Mouse (Mus musculus) layer of hippocampus, adult 18-20 months (tissue): Measurements from ENCODE around the gene Slc25a34. TPM values are rescaled to one million over a fixed set of nuclear protein-coding genes. Genes with fewer than 3 reads are reported as not detected.

Source experiments
- DNase-seq, 2 experiments: peaks; one replicate each; pipeline ENCODE4 v3.0.0; 2022; ENCODE audit warnings: low spot score in 2 of 2
- long read RNA-seq: library from polyadenylated mRNA; stranded (forward); transcript quantifications from one replicate; pipeline ENCODE4 v2.0.0, GENCODE M21; 2021
- total RNA-seq, 2 experiments: library from RNA; stranded (reverse); gene quantifications; 2 replicates each; pipeline ENCODE4 v1.2.3; 2021

Gene Slc25a34
- 1 to 10 TPM; 4.1 to 4.2 TPM for total RNA-seq
- long read RNA-seq, partial matches to known transcripts = 0 of 2 reads
- long read RNA-seq, other reads (novel, unspliced or antisense) = 1 of 2 reads

GRCm38 (mm10) chr4:141623666-141624065 is at the start of gene Slc25a34:
TSS of gene Slc25a34 (minus strand) at chr4:141623821.
- DNase-seq = no peak

- DNase-seq = no peak
Observed at GRCm38 (mm10) chr4:141672325-141672724, 48.7 kb upstream of the Slc25a34 start.

- DNase-seq = no peak
Observed at GRCm38 (mm10) chr4:141671389-141671788, 47.8 kb upstream of the Slc25a34 start.

- DNase-seq = no peak
Observed at GRCm38 (mm10) chr4:141669898-141670712, 46.5 kb upstream of the Slc25a34 start.

- DNase-seq = no peak
Observed at GRCm38 (mm10) chr4:141664799-141665198, 41.2 kb upstream of the Slc25a34 start, which contains the start of gene Plekhm2. TSS of gene Plekhm2 (minus strand) at chr4:141664899.

- peak; percentile 52 to 78 for DNase-seq
Observed at GRCm38 (mm10) chr4:141664011-141664745, 40.6 kb upstream of the Slc25a34 start.

- no peak for DNase-seq
Observed at GRCm38 (mm10) chr4:141663122-141663931, 39.7 kb upstream of the Slc25a34 start.

- no peak for DNase-seq
Observed at GRCm38 (mm10) chr4:141660884-141661283, 37.3 kb upstream of the Slc25a34 start.

- no peak for DNase-seq
Observed at GRCm38 (mm10) chr4:141659739-141660138, 36.1 kb upstream of the Slc25a34 start.

- no peak for DNase-seq
Observed at GRCm38 (mm10) chr4:141658846-141659484, 35.3 kb upstream of the Slc25a34 start.

- no peak for DNase-seq
Observed at GRCm38 (mm10) chr4:141656932-141657331, 33.3 kb upstream of the Slc25a34 start.

GRCm38 (mm10) chr4:141655908-141656608 is 32.4 kb upstream of the Slc25a34 start:
- DNase-seq = peak in 1 of 2 experiments; percentile 60

GRCm38 (mm10) chr4:141654509-141654908 is 30.9 kb upstream of the Slc25a34 start:
- DNase-seq = no peak

GRCm38 (mm10) chr4:141653813-141654212 is 30.2 kb upstream of the Slc25a34 start:
- DNase-seq = no peak

GRCm38 (mm10) chr4:141653044-141653443 is 29.4 kb upstream of the Slc25a34 start:
- DNase-seq = no peak

GRCm38 (mm10) chr4:141651944-141652343 is 28.3 kb upstream of the Slc25a34 start:
- no peak for DNase-seq

GRCm38 (mm10) chr4:141651286-141651685 is 27.7 kb upstream of the Slc25a34 start:
- no peak for DNase-seq

- no peak for DNase-seq
Observed at GRCm38 (mm10) chr4:141649244-141649643, 25.6 kb upstream of the Slc25a34 start.

GRCm38 (mm10) chr4:141648262-141648661 is 24.6 kb upstream of the Slc25a34 start:
- DNase-seq = no peak

GRCm38 (mm10) chr4:141647187-141647586 is 23.6 kb upstream of the Slc25a34 start:
- DNase-seq = no peak
